Mouse (Mus musculus): ENCODE measurements around the gene Mt4. TPM values are rescaled to one million over a fixed set of nuclear protein-coding genes. Genes with fewer than 3 reads are reported as not detected.
"Not testable (repeated sequence)": the region's sequence is repeated elsewhere in the genome, so short reads cannot be mapped to it uniquely, and the experiment has no call there.

The Mt4 gene
- polyA plus RNA-seq, 1 experiment = not detected

DNA sequence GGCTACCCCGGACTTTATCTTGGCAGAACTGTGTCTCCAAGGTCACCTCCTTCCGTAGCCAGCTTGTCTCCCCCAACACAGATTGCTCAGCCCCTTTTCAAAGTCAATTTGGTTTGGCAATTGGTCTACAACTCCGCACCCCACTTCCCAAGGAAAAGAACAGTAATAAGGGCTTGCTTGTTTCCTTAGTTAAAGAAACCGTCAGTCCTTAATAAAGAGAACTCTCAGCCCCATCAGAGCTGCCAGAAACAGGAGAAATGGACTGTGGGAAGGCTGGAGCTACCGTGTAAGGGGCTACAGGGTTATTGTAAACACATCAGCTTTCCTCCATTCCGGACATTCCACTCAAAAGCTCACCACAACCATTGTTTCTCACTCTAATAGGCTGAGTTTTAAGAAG, 17.5 kb downstream of the Mt4 start:
- no peak for TF ChIP-seq POLR2A (IDR thresholded peaks at IDR 0.05; ENCODE audit: low read depth, low read length)
- TF ChIP-seq CTCF (IDR thresholded peaks at IDR 0.05; ENCODE audit: borderline replicate concordance, insufficient read depth, low read length) = no peak
- no peak overlapping the region for H3K27ac ChIP-seq (ENCODE audit: insufficient read depth, low read length)

DNA sequence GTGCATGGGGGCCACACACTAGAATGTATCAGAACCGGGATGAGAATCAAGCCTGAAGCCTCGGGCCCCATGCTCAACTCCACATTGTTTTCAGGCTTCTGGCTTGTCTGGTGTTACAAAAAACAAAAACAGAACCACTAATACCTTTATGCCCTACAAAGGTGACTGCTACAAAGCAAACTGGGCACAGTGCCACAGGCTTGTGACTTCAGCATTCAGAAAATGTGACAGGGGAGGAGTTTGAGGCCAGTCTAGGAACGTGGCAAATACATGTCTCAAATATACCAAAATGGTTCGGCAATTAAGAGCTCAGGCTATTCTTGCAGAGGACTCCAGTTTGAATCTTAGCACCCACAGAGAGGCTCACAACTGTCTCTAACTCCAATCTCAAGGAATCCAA, 19.1 kb downstream of the Mt4 start:
- H3K4me1 ChIP-seq (ENCODE audit: control insufficient read depth, insufficient read depth, low read length) = no peaks in the 10 kb centered on the region
- H3K4me3 ChIP-seq (ENCODE audit: insufficient read depth, low read length) = no peak overlapping the region
- no peak for TF ChIP-seq POLR2A (IDR thresholded peaks at IDR 0.05; ENCODE audit: low read depth, low read length)
- no peak for TF ChIP-seq CTCF (IDR thresholded peaks at IDR 0.05; ENCODE audit: borderline replicate concordance, insufficient read depth, low read length)
- no peak overlapping the region for H3K27ac ChIP-seq (ENCODE audit: insufficient read depth, low read length)

More for the DNA sequence above, 17.5 kb downstream of the Mt4 start:
- no peaks in the 10 kb centered on the region for H3K4me1 ChIP-seq (ENCODE audit: control insufficient read depth, insufficient read depth, low read length)
- H3K4me3 ChIP-seq (ENCODE audit: insufficient read depth, low read length) = no peak overlapping the region

DNA sequence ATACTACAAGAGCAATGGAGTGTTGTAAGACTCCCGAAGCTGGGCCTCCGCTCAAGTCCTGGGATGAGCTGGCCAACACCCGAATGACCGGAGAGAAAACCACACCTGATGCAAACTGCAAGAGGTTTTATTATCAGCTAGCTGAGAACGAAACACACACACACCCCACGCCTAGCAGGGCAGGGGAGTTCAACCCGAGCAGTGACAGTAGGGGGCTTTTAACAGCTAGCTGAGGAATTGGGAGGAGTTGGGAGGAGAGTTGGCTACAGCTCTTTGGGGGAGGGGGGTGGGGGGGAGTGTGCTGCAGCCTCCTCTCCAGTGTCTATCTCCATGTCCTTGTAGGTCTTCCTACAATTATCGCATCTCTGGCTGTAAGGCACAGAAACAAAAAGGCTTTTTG, 28.8 kb downstream of the Mt4 start:
- not testable (repeated sequence) for H3K4me3 ChIP-seq (ENCODE audit: insufficient read depth, low read length); H3K4me1 ChIP-seq (ENCODE audit: control insufficient read depth, insufficient read depth, low read length); H3K27ac ChIP-seq (ENCODE audit: insufficient read depth, low read length)

DNA sequence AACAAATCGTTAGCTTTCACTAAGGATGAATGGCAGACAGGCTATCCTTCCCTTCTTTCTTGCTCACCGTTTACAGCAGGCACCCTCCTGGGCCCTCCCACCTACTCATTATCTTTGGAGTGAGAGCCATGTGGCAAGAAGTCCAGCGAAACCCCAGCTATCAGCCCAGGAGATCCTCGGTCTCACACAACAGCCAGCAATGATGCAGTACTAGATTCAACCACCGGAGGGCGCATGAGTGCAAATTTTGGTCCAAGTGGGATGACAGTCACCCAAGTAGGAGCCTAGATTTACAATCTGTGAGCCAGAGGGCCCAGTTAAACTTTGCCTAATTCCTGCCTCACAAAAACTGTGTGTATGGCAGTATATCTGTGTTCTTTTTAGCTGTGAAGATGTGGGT, 30.2 kb downstream of the Mt4 start:
- H3K4me3 ChIP-seq (ENCODE audit: insufficient read depth, low read length) = no peak overlapping the region
- no peak overlapping the region for H3K27ac ChIP-seq (ENCODE audit: insufficient read depth, low read length)
- H3K4me1 ChIP-seq (ENCODE audit: control insufficient read depth, insufficient read depth, low read length) = peaks cover 8% of the 10 kb centered on the region; the same call in 1 of the 2 replicates
- TF ChIP-seq CTCF (IDR thresholded peaks at IDR 0.05; ENCODE audit: borderline replicate concordance, insufficient read depth, low read length) (peak; percentile 68), POLR2A (IDR thresholded peaks at IDR 0.05; ENCODE audit: low read depth, low read length) (no peak)

DNA sequence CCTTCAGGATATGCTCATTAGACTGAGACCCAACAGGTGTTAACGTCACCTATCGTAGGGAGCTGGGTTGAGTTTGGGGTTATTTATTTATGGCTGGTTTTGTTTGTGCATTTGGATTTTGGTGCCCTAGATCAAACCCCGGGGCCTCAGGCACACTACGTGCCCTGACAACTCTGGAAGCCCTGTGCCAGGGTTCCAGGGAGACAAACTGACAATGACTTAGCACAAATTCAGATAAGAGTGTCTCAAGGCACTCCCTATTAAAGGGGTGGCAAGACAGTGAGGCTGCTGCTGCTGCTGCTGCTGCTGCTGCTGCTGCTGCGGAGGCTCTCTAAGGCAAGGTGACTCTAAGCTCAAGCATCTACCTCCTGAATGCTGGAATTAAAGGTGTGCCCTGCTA, 32.5 kb downstream of the Mt4 start:
- Histone ChIP-seq H3K4me3 (ENCODE audit: insufficient read depth, low read length) (no peak overlapping the region), H3K4me1 (ENCODE audit: control insufficient read depth, insufficient read depth, low read length) (peaks cover 9% of the 10 kb centered on the region; the same call in 1 of the 2 replicates), H3K27ac (ENCODE audit: insufficient read depth, low read length) (no peak overlapping the region)
- TF ChIP-seq POLR2A (IDR thresholded peaks at IDR 0.05; ENCODE audit: low read depth, low read length) = no peak
- TF ChIP-seq CTCF (IDR thresholded peaks at IDR 0.05; ENCODE audit: borderline replicate concordance, insufficient read depth, low read length) = no peak

DNA sequence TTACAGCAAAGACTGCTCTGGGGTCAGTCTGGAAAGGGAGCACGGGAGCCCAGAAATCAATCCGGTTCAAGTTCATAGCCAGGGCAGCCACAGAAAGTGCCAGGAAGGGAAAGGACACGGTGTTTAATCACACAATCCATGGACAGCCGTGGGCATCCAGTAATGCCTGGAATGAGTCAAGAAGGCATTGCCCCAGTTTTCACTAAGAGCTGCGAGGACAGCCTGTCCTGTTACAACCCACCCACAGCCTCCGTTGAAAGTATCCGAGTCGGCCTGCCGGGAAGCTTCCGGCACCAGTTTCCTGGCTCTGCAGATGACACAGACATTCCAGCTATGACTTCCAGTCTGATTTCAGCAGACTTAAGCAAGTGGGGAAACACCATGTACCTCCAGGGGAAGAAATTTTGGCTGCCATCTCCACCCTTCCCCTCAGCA, 34.3 kb downstream of the Mt4 start:
- no peak overlapping the region for H3K4me3 ChIP-seq (ENCODE audit: insufficient read depth, low read length)
- TF ChIP-seq CTCF (IDR thresholded peaks at IDR 0.05; ENCODE audit: borderline replicate concordance, insufficient read depth, low read length) = no peak
- TF ChIP-seq POLR2A (IDR thresholded peaks at IDR 0.05; ENCODE audit: low read depth, low read length) = no peak

DNA sequence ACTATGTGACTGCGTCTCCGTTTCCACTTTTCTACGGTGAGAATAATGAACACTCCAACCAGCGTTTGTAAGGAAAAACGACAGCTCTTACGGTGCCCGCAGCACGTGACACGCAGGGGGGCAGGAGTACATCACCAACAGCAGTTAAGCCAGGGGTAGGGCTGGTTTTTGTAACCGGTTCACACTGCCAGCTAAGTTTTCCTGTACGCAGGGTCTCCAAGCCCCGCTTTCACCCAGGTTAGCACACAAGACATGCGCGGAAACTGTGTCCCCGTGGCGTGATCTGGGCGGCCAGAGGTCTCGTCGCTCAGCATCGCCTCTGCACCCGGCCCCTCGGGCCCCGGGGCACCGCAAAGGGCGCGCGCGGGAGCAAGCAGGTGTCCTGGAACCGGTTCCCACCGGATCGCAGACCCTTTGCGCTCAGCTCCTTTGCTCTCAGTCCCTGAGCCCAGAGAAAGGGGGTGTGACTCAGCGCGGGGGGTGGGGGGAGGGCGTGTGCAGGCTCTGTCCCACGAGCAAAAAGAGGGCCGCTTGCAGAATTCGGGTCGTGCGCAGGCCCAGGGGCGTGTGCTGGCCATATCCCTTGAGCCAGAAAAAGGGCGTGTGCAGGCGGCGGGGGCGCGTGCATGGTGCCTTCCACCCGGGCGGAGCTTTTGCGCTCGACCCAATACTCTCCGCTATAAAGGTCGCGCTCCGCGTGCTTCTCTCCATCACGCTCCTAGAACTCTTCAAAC, 35.2 kb downstream of the Mt4 start, which contains the start of gene Mt2:
Mt2 (plus strand) TSS at position 590 of the 734 bp plus-strand sequence.
- TF ChIP-seq POLR2A (IDR thresholded peaks at IDR 0.05; ENCODE audit: low read depth, low read length) (no peak), CTCF (IDR thresholded peaks at IDR 0.05; ENCODE audit: borderline replicate concordance, insufficient read depth, low read length) (no peak)
- Histone ChIP-seq H3K4me3 (ENCODE audit: insufficient read depth, low read length) (peak within 1 kb of the TSS; percentile 59), H3K4me1 (ENCODE audit: control insufficient read depth, insufficient read depth, low read length) (0 out of 2 replicates have a peak, but pooled peaks cover 9% of the 10 kb centered on the region), H3K27ac (ENCODE audit: insufficient read depth, low read length) (no peak within 1 kb of the TSS)

More for the DNA sequence above, 34.3 kb downstream of the Mt4 start:
- Histone ChIP-seq H3K4me1 (ENCODE audit: control insufficient read depth, insufficient read depth, low read length) (peaks cover 11% of the 10 kb centered on the region; the same call in 1 of the 2 replicates), H3K27ac (ENCODE audit: insufficient read depth, low read length) (peak overlapping the region; percentile 15; the same call in 1 of the 2 replicates)

DNA sequence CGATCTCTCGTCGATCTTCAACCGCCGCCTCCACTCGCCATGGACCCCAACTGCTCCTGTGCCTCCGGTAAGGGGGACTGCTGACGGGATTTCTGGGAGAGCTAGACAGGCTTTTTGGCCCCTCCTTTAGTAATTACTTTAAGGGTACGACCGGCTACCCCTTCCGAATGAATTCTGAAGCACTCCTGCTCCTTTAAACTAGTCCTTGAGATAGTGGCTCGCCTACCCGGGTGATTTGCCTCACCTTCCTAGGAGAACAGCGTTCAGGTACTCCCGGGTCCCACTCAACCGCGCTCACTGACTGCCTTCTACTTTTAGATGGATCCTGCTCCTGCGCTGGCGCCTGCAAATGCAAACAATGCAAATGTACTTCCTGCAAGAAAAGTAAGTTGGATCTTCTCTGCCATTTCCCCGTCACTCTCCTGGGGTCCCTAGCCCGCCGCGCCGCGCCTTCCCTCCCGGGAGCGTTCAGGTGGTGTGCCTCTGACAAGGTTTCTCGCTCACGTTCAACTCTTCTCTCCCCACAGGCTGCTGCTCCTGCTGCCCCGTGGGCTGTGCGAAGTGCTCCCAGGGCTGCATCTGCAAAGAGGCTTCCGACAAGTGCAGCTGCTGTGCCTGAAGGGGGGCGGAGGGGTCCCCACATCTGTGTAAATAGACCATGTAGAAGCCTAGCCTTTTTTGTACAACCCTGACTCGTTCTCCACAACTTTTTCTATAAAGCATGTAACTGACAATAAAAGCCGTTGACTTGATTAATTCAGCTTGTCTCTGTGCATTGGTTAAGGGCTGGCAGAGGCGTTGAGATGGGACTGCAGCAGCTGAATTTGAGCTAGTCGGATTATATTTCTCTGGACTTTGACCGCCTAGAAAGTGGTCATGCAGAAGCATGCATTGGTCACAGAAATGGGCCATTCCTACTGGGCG, 36.1 kb downstream of the Mt4 start:
- H3K4me3 ChIP-seq (ENCODE audit: insufficient read depth, low read length) = peak overlapping the region; percentile 59
- 0 out of 2 replicates have a peak, but pooled peaks cover 9% of the 10 kb centered on the region for H3K4me1 ChIP-seq (ENCODE audit: control insufficient read depth, insufficient read depth, low read length)
- TF ChIP-seq CTCF (IDR thresholded peaks at IDR 0.05; ENCODE audit: borderline replicate concordance, insufficient read depth, low read length) = no peak
- TF ChIP-seq POLR2A (IDR thresholded peaks at IDR 0.05; ENCODE audit: low read depth, low read length) = peak; percentile 90
- H3K27ac ChIP-seq (ENCODE audit: insufficient read depth, low read length) = no peak overlapping the region

DNA sequence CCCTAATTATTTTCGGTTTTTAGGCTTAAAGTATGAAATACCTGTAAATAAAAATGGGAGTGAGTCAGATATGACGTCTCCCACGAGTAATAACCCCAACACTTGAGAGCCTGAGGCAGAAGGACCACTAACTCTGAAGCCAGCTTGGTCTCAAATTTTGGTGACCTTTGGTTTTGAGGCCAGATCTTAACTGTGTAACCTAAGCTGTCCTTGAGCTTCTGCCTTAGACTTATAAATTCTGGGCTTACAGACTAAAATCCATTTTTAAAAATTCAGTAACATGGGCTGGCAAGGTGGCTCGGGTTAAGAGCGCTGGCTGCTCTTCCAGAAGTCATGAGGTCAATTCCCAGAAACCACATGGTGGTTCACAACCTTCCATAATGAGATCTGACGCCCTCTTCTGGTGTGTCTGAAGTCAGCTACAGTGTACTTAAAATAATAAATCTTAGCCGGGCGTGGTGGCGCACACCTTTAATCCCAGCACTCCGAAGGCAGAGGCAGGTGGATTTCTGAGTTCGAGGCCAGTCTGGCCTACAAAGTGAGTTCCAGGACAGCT, 36.9 kb downstream of the Mt4 start:
- no peak for TF ChIP-seq CTCF (IDR thresholded peaks at IDR 0.05; ENCODE audit: borderline replicate concordance, insufficient read depth, low read length)
- TF ChIP-seq POLR2A (IDR thresholded peaks at IDR 0.05; ENCODE audit: low read depth, low read length) = 0 out of 2 replicates have a peak, but pooled peaks have one; percentile 7
- Histone ChIP-seq H3K4me3 (ENCODE audit: insufficient read depth, low read length) (peak overlapping the region; percentile 59; the same call in 1 of the 2 replicates), H3K4me1 (ENCODE audit: control insufficient read depth, insufficient read depth, low read length) (0 out of 2 replicates have a peak, but pooled peaks cover 9% of the 10 kb centered on the region), H3K27ac (ENCODE audit: insufficient read depth, low read length) (no peak overlapping the region)
